Mouse (Mus musculus) megakaryocyte progenitor cell, adult 5-6 weeks (primary cell): Measurements from ENCODE around the gene Slc30a1. TPM values are rescaled to one million over a fixed set of nuclear protein-coding genes. Genes with fewer than 3 reads are reported as not detected.

Source experiments
- ATAC-seq: replicated peaks from 2 replicates; pipeline ENCODE4 v1.8.0; 2016; ENCODE audit warnings: mild to moderate bottlenecking, moderate TSS enrichment, inconsistent platforms; ENCODE audit not compliant: poor library complexity
- total RNA-seq, 2 experiments: library from RNA; stranded (forward) in 1 of 2; stranded (reverse) in 1 of 2; fragments of 157-497, 149-512 nt in 1 of 2; fragments of 200-1000 nt in 1 of 2; gene quantifications; 2 replicates each; pipeline versions ENCODE4 v1.2.3 to v1.2.4; 2015 to 2017

The Slc30a1 gene
- total RNA-seq, 2 experiments from 2014 or later, result 4.7 to 5.6 TPM

- ATAC-seq, result no peak
These were observed 26.5 kb downstream of the Slc30a1 start for GRCm38 (mm10) chr1:191932986-191933632.

- no peak for ATAC-seq
These were observed 37.1 kb downstream of the Slc30a1 start for GRCm38 (mm10) chr1:191943638-191944037.

DNA sequence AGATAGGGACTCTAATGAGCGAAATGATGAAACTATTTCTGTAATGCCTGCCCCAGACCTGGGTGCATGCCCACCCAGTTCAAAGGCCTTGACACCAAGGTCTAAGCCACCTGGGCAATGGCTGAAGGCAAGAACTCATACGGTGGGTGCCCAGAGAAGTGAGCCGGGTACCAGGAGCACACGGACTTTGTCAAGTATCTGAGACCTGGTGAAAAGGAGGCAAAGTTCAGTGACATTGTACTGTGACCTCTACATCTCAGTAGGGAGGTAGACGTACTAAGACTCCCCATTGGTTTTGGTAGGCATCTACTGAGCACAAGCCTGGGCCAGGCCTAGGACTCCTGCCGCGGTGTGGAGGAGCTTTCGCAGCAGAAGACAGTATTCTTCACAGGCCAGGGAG, 38.8 kb downstream of the Slc30a1 start:
- ATAC-seq, result no peak

- no peak for ATAC-seq
These were observed 39.2 kb downstream of the Slc30a1 start for GRCm38 (mm10) chr1:191945756-191946155.

GRCm38 (mm10) chr1:191946261-191946660, 39.7 kb downstream of the Slc30a1 start:
- ATAC-seq, result no peak

- ATAC-seq, result no peak
These were observed 40.3 kb downstream of the Slc30a1 start for GRCm38 (mm10) chr1:191946835-191947234.

GRCm38 (mm10) chr1:191947796-191948195, 41.2 kb downstream of the Slc30a1 start:
- ATAC-seq, result no peak

DNA sequence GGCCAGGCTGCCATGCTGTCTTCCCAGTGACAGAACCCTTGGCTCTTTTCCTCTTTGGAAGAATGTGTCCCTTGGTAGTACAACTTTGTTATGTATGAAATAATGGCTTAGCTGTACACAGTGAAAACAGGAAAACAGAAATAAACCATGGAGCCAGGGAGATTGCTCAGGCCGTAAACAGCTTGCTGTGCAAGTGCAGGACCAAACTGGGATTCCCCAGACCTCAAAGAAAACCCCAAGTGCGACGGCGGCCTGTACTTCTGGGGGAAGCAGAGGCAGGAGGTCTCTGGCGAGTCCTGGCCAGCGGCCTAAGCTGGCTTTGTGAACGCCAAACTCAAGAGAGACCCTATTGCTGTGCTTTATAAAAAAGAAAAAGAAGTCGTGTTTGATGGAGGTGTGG, 42.0 kb downstream of the Slc30a1 start:
- no peak for ATAC-seq

DNA sequence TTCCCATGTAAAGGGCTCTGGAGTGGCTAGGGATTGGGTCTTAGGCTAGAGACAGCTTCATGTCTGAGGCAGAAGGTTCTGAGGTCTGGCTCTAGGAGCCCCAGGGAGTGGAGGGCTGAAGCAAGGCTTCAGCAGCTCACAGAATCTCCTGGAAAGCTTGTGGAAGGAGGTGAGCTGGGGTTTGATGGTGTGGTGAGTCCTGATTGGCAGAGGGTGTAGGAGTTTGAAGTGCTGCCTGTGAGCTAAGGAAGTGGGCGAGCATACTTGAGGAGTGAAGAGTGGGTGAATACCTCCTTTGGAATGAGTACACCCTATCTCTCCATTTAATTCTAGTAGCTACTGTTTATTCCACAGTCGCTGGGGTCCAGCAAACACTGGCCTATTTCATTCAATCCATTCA, 44.0 kb downstream of the Slc30a1 start:
- ATAC-seq, result no peak

- no peak for ATAC-seq
These were observed 46.3 kb downstream of the Slc30a1 start for GRCm38 (mm10) chr1:191952733-191953335.

- ATAC-seq, result peak; percentile 89
These were observed 48.5 kb downstream of the Slc30a1 start for GRCm38 (mm10) chr1:191955101-191955500.

DNA sequence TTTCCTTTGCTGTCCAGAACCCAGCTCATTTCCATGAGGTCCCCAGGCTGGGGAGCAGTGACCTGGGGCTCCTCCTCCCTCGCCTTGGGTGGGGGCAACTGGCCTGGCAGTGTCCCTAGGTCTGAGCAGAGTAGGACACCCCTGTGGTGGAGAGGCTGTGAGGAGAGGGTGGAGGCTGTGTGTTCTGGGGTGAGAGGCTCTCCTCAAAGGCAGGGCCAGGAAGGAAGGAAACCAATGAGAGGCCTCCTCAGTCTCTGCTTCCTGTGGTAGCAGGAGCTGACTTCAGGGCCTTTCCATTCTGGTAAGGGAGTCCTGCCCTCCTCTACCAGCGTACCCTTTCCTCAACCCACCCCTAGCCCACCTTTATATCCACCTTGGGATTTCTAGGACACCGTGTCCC, 49.7 kb downstream of the Slc30a1 start:
- peak; percentile 27 for ATAC-seq

DNA sequence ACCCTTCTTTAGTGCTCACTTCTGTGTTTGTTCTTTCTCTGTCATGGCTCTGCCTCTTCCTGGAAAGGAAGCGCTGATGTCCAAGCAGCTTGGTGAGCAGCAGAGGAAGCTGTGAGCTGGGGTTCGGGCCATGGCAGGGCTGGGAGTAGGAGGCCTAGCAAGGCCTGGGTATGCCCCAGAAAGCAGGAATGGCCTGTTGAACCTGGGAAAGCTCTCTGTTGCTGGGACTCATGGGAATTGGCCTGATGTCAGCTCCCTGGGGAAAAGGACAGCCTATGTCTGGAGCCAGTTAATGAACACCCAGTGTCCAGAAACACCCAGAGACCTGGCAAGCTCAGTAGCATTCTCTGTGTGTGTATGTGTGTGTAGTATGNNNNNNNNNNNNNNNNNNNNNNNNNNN, 50.3 kb downstream of the Slc30a1 start:
- no peak for ATAC-seq

DNA sequence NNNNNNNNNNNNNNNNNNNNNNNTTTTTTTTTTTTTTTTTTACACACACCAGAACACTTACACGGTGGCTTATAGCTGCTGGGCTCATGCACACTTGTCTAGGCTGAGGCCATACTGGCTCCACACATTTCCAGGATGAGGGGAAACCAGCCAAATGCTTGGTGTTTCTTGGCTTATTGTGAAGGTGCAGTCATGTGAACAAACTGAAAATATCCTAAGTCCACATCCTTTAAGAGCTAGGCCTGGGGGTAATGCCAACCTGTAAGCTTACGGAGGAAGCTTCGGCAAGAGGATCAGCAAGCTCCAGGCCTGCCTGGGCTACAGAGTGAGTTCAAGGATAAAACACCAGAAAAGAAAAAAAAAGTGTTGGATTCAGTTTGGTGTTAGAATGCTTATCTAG, 50.8 kb downstream of the Slc30a1 start:
- no peak for ATAC-seq

GRCm38 (mm10) chr1:191960946-191961345, 54.4 kb downstream of the Slc30a1 start:
- no peak for ATAC-seq

Other genes with a start within 250 kb of the Slc30a1 start
- gene Lpgat1, start 188.9 kb upstream of the Slc30a1 start, total RNA-seq (2015), result 28.1 and 30.0 TPM in 2 replicates
- gene Lpgat1, start 188.9 kb upstream of the Slc30a1 start, total RNA-seq (2017), result 32.9 and 33.4 TPM in 2 replicates
- gene Nek2, start 85.3 kb upstream of the Slc30a1 start, total RNA-seq (2015), result 22.4 and 23.4 TPM in 2 replicates
- 35.8 and 36.8 TPM in 2 replicates for gene Nek2, start 85.3 kb upstream of the Slc30a1 start, total RNA-seq (2017)
- not detected in 2 replicates for gene Rd3, start 70.6 kb downstream of the Slc30a1 start, total RNA-seq (2015)
- gene Rd3, start 70.6 kb downstream of the Slc30a1 start, total RNA-seq (2017), result not detected in 2 replicates
- 4.1 and 4.5 TPM in 2 replicates for gene Traf5, start 185.8 kb downstream of the Slc30a1 start, total RNA-seq (2015)
- 2.7 and 2.8 TPM in 2 replicates for gene Traf5, start 185.8 kb downstream of the Slc30a1 start, total RNA-seq (2017)
- gene Rcor3, start 231.3 kb downstream of the Slc30a1 start, total RNA-seq (2015), result 22.7 and 23.4 TPM in 2 replicates
- 13.5 and 14.8 TPM in 2 replicates for gene Rcor3, start 231.3 kb downstream of the Slc30a1 start, total RNA-seq (2017)